Mouse (Mus musculus): Measurements from ENCODE around the gene Rhoa. TPM values are rescaled to one million over a fixed set of nuclear protein-coding genes. Genes with fewer than 3 reads are reported as not detected.
"Not testable (repeated sequence)": the region's sequence is repeated elsewhere in the genome, so short reads cannot be mapped to it uniquely, and the experiment has no call there.

Rhoa gene
- polyA plus RNA-seq (2012; rRNA removed), result 151 and 208 TPM in 2 replicates

DNA sequence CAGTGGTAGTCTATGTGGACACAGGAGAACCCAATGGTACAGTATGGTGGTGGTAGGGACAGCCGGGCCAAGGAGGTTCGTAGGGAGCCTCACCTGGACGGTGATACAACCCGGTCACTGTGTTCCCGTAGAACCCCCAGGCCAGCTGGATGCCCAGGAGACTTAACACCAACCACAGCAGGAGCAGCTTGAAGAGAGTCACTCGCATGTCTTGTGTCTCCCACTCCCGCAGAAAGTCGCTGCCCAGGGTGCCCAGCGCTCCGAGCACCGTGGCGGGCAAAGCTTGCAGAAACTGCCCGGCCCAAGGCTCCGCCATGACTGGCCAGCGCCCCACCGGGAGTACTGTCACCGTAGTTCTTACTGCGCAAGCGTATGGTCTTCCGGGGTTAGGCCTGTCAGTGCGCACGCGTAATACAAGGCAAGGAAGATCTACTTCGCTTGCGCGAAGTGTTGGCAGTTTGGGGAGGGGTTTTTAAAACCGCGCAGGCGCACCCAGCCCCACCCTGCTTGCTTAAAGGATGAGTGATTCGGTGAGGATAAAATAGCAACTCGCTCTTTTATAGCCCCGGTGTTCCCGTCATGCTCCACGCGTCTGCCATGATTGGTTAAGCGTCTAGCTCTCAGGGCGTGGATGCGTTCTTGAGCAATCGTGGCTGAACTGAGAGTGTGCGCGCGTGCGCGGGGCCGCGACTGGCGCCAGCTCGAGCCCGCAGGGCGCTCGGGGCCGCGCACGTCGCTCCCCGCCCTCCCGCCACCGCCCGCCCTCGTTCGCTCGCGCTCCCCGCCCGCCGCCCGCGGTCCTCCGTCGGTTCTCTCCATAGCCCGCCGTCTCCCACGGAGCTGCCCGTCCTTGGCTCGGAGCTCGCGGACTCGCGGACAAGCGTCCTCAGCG lies at the start of gene Rhoa, which contains the start of gene Tcta:
TSS of gene Rhoa (plus strand) at position 501 of the 892 bp plus-strand sequence.
TSS of gene Tcta (minus strand) at position 532 of the 892 bp plus-strand sequence.
- DNase-seq (ENCODE audit: low read depth), result peak; percentile 97

DNA sequence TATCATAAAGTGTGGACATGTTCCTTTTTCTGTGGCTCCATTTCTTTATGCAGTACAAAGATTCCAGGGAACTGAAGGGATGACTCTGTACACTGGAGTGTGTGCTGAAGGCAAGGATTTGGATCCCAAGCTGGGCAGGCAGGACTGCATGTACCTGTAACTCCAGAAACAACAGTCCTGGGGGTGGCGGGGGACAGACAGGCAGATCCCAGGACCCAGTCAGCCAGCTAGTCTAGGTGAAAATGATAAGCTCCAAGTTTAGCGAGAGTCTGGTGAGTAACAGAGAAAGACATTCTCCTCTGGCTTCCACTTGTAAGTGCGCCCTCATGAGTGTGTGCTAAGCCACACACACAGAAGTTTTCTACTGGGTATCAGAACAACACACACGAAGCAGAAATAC lies 45.4 kb upstream of the Rhoa start:
- no peak for DNase-seq (ENCODE audit: low read depth)

DNA sequence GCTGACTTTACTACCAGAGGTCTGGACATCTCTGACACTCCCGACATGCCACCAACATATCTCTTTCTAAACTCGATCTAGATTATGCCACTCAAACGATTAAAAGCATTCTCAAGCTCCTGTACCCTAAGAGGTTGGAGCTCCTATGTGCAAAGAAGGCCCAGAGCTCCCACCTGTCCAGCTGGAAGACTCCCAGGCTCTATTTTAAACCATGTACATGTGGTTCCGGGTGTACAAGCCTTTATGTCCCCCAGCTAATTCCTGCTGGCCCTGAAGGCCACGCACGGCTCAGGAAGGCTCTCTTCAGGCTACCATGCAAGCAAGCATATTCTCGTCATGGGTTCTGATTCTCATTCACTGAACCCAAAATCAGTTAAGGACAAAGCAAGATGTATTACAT lies 44.1 kb upstream of the Rhoa start:
- DNase-seq (ENCODE audit: low read depth), result no peak

DNA sequence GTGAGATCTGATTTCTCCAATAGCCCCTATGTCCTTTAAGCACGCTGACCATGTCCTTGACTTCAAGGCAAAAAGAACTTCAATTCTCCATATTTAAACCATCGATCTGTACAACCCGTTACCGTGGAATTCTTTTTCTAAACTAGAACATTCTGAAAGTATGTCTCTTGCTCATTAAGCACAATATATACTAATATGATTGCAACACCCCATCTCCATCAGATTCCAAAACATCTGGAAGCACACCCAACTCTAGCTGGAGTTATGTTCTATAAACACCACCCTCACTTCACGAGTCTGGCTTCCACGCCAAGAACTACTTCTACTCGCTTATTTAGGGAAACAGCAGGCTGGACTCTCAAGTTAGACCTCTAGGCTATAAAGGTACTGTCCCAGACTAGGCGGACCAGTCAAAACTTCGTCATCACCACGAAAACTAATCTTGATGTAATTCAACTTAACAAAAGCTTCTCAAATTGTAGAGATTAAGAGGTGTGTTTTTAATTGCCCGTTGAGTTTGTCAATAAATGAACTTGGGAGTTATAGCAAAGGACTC lies 43.4 kb upstream of the Rhoa start:
- DNase-seq (ENCODE audit: low read depth), result no peak

DNA sequence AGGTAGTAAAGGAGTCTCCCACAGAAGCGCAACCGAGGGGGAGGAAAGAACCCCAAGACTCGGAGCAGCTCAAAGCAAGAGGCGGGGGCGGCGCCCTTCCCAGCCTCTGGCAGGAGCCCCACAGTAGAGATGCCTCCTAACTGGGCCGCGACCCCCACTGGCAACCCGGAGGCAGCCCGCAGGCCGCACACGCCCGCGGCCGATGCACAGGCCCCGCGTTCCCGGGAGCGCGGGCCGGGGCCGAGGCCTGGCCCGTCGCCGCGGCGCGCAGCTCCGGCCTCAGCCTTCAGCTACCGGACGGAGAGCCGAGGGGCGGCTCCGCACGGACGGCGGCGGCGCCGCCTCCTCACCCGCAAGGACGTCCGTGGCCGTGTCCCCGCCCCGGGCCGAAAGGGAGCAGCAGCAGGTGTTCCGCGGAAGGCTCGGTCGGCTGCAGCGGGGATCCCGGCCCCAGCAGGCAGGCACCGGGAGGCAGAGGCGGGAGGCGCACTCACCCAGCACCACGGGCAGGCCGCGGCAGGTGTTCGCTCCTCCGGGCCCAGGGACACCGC lies 42.7 kb upstream of the Rhoa start:
- no peak for DNase-seq (ENCODE audit: low read depth)

DNA sequence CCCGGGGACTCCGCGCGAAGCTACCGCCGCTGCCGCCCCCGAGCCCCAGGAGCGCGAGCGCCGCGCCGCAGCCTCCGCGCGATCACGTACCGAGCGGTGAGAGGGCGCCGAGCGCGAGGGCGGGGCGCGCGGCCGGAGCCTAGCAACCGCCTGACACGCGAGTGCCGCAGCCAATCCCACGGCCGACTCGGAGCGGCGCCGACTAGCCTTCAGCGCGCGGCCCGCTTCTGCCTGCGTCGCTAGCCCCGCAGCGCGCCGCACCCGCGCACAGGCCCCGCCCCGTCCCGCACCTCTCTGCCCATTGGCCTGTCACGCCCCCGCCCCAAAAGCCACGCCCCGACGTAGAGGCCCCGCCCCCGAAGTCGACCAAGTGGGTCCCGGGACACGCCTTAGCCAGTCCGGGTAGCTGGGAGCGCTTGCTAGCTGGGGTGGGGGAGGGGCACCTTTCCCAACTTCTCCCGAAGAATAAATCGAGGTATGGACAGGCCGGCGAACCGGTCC lies 42.2 kb upstream of the Rhoa start, which contains the start of gene Dag1:
TSS of gene Dag1 (minus strand) at position 269 of the 501 bp plus-strand sequence.
- DNase-seq (ENCODE audit: low read depth), result no peak

DNA sequence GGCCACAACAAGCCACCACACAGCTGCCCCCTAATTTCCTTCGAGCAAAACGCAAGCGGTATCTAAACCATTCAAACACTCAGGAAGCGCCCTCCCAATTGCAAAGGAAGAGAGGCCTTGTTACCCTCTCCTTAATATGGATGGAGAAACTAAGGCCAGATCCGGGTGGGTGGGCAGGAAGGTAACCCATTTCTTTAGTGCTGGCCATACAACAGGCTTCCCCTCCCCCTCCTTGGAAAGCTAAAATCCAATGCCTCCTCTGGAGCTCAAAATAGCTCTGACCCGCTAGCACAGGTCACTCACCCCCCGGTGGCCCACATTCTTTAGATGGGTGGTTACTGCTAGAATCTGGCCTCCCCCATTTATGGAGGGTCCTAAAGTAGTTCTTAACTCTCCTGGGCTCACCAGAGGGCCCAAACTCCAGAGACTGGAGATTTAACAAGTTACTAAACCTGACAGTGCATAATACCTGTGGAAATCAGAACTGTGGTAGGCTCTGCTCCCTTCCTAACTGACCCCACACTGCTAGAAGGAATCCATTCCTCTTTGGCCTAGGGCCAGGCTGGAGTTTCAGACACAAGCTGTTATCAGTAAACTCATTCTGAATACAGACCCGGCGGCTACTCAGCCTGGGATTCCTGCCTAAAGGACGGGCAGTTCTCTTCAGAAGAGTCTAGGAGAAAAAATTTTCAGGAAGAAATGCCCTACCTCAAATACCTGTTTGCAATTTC lies 41.6 kb upstream of the Rhoa start:
- DNase-seq (ENCODE audit: low read depth), result no peak

DNA sequence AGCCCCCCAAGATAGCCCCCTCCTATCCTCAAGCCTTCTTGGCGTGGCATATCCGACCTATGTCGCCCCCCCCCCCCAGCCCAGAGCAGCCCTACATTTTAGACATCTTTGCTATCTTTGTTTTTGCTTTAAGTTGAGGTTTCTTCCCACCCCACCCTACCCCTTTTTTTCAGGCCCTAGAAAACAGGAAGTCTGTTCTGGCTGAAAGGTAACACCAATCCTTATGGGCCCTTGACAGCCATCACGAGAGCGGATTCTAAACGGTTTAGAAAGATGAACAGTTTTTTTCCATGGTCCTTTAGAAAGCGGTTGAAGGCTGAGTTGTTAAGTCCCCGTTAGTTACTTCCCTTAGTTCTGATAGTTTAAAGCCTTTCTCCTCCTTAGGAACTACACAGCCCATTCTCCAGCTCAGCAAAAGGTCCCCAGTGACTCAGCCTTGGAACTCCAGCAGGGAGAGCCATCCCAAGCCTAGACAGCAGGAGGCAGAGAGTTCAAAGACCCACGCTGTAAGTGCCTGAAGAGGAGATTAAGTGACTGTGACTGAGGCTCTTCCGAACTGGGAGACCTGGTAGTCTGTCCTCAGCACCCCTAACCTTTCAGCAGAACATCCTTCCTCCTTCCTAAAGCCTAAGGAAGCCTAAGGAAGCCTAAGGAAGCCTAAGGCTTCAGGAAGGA lies 39.5 kb upstream of the Rhoa start:
- no peak for DNase-seq (ENCODE audit: low read depth)

DNA sequence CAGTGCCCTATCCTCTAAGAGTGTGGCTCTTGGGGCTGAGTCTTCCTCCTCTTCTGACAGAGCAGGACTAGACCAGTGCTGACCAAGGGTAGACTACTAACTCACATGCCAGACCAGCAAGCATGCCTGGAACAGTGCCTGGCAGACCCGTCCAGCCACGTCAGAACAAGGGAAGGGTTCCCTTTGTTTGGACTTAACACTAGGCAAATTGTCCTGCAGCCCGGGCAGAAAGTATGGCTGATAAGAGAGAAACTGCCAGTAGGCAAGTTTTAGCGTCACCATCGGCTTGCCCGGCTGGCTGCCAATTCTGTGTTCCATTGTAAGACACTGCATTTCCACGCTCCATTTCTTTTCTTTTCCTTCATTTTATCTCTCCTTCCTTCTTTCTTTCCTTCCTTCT lies 38.2 kb upstream of the Rhoa start:
- DNase-seq (ENCODE audit: low read depth), result no peak

DNA sequence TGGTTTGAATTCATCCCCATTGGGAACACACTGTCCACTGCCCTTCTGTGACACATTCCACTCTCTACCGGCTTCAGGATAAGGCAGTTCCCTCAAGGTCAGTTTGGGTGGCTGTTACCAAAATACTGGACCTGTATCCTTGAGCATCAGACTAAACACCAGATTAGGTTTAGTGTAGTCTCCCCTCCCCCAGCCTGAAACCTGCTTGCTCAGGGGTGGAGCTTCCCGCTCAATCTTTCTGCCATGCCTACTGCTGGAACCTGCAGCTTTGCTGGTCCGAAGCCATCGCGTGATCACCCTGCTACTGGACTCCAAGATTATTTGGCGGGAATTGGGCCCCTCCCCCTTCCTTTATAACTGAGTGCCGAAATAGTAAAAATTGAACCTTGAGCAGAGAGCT lies 37.2 kb upstream of the Rhoa start:
- not testable (repeated sequence) for DNase-seq (ENCODE audit: low read depth)

DNA sequence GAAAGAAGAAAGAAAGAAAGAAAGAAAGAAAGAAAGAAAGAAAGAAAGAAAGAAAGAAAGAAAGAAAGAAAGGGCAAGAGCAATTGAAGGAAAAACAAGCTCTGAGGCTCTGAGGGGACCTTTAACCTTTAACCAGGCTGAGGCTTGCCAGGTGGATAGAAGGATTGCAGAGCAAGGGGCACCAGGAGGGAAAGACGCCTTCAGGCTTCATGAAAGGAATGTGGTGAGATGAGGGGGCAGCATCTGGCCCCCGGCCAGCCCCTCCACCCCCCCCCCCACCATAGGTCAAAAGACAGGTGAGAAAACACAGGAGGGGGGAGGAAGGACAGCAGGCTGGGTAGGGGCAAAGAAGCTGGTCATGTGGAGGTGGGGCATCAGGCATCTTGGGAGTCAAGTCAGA lies 34.0 kb upstream of the Rhoa start:
- DNase-seq (ENCODE audit: low read depth), result no peak

DNA sequence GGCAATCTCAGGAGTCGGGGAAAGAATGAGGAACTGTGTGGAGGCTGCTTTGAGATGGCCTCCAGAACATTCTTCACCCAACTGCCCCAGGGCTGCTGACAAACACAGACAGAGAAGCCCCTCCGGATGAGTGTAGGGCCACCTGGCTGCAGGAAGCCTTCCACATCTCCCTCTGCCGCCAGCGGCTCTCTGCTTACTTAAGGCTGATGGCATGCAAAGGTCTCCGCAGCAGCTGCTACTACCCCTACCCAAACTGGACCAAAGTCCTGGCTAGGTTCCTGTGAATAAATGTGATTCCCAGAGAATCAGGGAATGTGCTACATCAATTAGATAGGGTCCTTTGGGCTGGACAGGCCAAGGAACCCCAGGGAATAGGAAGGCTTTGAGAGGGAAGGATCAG lies 33.2 kb upstream of the Rhoa start:
- no peak for DNase-seq (ENCODE audit: low read depth)

DNA sequence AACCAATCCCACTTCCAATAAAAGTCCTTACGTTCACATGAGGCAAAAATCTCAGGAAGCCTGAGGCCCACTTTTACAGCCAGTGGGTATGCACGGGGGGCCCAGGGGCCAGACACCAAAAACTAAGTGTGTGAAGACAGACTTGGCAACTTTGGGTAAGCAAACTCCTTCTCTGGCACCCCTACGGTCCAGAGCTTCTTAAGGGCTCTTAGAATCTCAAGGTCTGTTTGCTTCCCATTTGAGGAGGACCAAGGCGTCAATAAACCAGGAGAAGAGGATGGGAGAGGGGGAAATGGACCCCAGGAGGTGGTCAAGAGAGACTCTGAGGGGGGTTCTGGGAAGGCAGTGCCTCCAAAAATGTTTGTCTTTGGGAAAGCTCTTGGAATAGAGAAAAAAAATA lies 32.4 kb upstream of the Rhoa start:
- no peak for DNase-seq (ENCODE audit: low read depth)

DNA sequence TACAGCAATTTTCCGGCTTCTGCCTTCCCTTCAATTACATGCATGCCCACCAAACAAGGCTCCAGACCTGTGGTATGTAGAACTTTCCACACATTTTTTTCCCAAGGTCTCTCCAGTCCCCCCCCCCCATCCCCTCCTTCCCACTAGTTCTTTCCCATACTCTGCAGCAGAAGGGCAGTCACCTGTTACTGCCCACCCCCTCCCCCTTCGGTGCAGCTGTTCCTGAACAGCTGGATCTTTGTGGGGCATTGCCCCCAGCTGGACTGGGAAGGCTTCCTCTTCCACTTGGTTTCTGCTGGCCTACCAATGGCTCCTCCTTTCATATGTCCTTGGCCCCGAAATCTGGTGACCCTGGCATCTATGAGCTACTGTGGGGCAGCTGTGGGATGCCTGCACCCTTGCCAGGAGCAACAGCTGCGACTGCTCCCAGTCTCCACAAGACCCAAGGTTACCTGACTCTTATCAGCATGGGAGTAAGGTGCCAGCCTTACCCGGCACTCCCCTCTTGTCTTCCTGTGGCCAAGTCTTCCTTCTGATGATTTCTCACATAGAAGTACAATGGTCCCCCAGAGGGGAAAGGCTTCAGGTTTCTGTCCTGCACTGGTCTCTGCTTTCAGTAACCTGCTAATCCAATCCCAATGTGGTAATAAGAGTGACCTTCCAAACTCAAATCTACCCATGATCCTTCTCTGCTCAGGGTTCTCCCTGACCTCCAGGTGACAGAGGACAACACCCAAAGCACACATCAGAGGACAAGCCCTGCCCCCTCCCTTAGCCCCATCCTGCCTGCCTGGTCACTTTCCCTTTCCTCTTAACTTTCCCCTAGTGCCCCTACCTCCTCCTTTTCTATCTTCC lies 31.2 kb upstream of the Rhoa start:
- no peak for DNase-seq (ENCODE audit: low read depth)

DNA sequence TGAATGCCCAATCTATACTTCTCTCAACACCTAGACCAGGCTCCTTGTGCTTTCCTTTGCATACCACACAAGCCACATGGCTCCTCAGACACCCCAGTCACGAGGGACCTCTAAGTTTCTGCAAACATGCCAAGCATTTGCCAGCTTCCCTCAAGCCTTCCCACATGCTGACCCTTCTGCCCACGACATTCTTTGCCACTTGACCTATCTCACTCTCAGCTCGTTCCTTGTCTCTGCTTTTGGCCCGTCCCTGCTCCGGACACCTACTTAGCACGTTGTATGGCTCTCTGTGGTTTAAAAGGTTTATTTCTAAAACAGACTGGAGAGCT lies 30.6 kb upstream of the Rhoa start:
- no peak for DNase-seq (ENCODE audit: low read depth)

DNA sequence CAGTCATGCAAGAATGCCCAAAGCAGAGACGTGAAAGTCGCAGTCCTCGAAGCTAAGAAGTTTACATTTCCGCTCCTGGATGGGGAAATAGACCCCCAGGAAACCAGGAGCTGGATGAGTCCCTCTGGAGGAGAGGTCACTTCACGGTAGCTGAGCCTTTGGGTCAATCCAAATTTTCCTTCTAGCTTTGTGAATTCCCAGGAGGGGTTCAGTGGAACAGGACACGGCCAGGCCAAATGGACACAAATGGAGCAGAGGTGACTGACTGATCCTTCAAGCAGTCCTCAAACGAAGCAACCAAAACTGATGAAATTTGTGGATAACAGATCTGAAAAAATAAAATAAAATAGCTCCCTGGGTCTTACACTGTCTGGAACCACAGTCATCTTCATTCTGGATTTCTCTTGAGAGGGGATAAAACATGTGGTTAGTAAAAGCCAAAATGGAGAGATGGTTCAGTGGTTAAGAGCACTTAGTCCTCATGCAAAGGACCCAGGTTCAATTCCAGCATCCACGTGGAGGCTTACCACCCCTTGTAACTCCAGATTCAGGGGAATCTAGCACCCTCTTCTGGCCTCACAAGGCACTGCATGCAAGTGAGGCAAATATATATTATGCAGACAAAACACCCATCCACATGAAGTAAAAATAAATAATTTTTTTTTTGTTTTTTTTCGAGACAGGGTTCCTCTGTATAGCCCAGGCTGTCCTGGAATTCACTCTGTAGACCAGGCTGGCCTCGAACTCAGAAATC lies 27.1 kb upstream of the Rhoa start:
- DNase-seq (ENCODE audit: low read depth), result no peak

DNA sequence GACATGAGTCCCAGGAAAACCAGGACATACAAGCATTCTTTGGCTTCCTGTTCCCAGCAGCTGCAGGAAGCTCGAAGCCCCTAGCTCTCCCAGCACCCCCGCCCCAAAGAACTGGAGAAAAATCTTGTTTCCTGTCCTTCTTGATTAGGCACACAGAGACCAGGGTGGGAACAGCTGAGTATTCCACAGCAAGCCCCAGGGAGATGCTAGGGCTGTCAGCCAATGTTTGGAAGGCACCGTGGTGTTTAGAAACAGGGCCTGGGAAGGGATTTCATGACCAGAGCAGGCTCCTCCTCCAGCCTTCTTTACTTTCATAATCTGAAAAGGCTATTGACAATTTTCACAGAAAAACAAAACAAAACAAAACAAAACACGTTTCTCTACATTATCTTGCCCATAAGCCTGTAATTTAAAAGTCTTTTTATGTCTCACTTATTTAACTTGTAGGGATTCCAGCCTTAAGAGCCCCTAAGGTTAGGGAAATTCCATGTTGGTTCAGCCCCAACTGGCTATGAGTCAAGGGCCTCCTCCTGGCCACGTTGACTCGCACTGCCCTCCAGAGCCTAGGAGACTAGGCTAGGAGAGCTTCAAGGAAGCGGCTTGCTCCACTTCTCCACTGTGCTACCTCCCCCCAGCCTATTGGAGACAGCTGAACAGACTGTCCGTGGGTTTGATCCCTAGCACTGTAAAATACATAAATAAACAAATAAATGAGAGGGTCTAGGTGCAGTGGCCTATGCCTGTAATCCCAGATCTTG lies 25.7 kb upstream of the Rhoa start:
- DNase-seq (ENCODE audit: low read depth), result no peak

DNA sequence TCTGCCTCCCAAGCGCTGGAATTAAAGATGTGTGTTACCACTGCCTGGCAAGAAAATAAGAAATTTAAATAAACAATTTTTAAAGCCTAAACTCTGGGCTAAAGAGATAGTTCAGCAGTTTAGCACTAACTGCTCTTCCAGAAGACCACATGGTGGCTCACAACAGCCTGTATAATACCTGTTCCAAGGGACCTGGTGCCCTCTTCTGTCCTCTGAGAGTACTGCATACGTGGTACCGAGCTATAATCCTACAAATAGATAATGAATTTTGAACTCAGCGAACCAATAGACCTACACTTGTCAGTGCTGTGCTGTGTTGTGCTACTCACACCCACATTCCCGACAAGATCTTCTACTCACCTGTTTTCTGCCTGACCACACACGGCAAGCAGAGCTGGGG lies 21.5 kb upstream of the Rhoa start:
- DNase-seq (ENCODE audit: low read depth), result no peak

Data from gonadal fat pad, adult 2 months (tissue).